Mouse (Mus musculus) ES-Bruce4 (cell line): Measurements from ENCODE around the gene Atp7b.

Experiments
- CTCF ChIP-seq: IDR thresholded peaks from one replicate; pipeline ENCODE4 v1.8.1; 2011; ENCODE audit warnings: low read depth, low read length
- POLR2A ChIP-seq: IDR thresholded peaks from one replicate; pipeline ENCODE4 v1.8.1; 2011; ENCODE audit warnings: low read length; ENCODE audit not compliant: insufficient read depth

DNA sequence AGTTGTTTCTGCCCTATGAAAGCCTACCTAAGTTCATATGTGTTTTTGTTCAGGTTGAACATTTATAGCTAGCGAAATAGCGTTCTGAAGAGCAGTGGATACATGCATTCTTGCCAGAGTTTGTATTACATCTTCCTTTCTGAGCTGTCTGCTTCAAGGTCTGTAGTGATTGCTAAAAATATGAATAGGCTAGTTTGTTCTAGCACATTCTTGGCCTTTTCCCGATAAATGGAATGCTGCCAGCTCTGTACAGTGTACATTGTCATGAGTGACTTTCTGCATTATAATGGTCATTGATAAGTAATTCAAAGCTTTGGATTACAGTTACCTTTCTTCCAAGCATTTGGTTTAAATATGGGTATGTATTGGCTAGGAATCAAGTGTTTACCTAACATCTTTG is 1.0 kb upstream of the Atp7b start:
- no peak for TF ChIP-seq POLR2A
- TF ChIP-seq CTCF = no peak
